9 mouse cellular contexts compared by ENCODE assay signal in the genomic region with DNA sequence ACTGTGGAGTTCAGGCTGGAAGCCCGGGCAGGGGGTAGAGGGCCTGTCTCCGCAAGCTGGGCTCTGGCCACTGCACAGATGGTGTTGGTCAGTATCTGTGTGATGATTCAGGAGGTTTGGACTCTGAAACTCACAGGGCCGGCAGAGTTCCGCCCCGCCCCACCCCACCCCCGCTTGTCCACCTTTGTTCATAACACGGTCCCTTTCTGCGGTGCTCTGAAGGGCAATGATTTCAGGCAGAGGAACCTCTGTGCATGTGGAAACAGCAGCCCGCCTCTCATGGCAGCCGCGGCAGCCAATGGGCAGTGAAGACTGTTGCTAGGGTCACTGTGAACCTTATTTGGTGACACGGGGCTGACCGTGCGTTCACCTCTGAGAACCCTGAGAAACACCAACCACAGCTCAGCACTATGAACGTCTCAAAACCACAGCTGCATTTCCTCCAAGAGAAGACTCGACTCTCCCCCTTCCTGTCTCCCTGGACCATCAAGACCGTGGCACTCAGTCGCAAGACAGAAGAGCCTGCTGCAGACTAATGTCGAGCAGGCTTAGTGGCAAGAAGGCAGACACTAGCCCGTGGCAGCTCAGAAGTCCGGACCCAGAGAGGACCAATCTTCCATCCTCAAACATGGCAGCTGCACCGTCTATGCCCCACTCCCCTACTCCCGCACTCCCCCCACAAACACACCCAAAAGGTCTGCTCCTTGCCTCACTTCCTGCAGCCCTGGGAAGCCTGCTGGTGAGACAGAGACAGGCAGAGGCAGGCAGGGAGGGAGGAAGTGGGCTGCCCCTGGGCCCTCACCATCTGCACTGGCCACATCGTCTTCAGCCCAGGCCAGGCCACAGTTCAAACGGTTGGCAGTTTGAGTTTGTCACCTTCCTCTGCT. TPM values are rescaled to one million over a fixed set of nuclear protein-coding genes. Genes with fewer than 3 reads are reported as not detected.
DNase-seq lines count a peak whose midpoint lies in the region; ATAC-seq lines count a peak whose summit lies in the region.
"Had no signal": no experiment of that assay in that cellular context is flagged by ENCODE, and none has a peak within 500 bp of the region (broad histone marks: within the 10 kb centered on the region; RNA-seq: fewer than 3 reads in every experiment).

No protein-coding gene starts in this region.

- no peak overlapping the region; the same call in 1 of the 2 replicates for H3K4me3 ChIP-seq in brown adipose tissue, adult 24 weeks (ENCODE audit: insufficient read depth, low read depth, low read length)
- H3K4me3 ChIP-seq in liver, embryonic 12.5 days: 0 out of 2 replicates have a peak overlapping the region, but pooled peaks have one; percentile 7
- H3K4me3 ChIP-seq: midbrain, embryonic 12.5 days had no signal

- H3K4me2 ChIP-seq in liver, embryonic 12.5 days: peak overlapping the region; percentile 40
- H3K4me2 ChIP-seq: midbrain, embryonic 12.5 days had no signal

- peak overlapping the region; percentile 94 for H3K27ac ChIP-seq in brown adipose tissue, adult 24 weeks (replicated peaks; ENCODE audit: low read depth, low read length)
- peak overlapping the region; percentile 75 for H3K27ac ChIP-seq in liver, embryonic 12.5 days
- H3K27ac ChIP-seq: midbrain, embryonic 12.5 days had no signal

- no peaks in the 10 kb centered on the region for H3K9me3 ChIP-seq in liver, embryonic 12.5 days (replicated peaks)
- H3K9me3 ChIP-seq: midbrain, embryonic 12.5 days had no signal

- no peak overlapping the region for H3K9ac ChIP-seq in liver, embryonic 12.5 days
- H3K9ac ChIP-seq: midbrain, embryonic 12.5 days had no signal

- no peaks in the 10 kb centered on the region for H3K36me3 ChIP-seq in liver, embryonic 12.5 days
- H3K36me3 ChIP-seq: midbrain, embryonic 12.5 days had no signal

- peaks cover 47% of the 10 kb centered on the region for H3K4me1 ChIP-seq in brown adipose tissue, adult 24 weeks (ENCODE audit: control insufficient read depth, insufficient read depth, insufficient read length, low read length)
- H3K4me1 ChIP-seq in liver, embryonic 12.5 days: peaks cover 42% of the 10 kb centered on the region
- H3K4me1 ChIP-seq: midbrain, embryonic 12.5 days had no signal

- peak; percentile 63 for ATAC-seq in liver, embryonic 12.5 days
- ATAC-seq in neutrophil, adult 5-6 weeks (ENCODE audit: extremely low read depth, insufficient number of reproducible peaks, low FRiP score, poor library complexity, severe bottlenecking): peak; percentile 93

- H3K27me3 ChIP-seq in liver, embryonic 12.5 days (replicated peaks): no peaks in the 10 kb centered on the region
- H3K27me3 ChIP-seq: midbrain, embryonic 12.5 days had no signal

- 9% methylated on average over 25 of the region's 25 CpGs for WGBS in liver, embryonic 12.5 days (ENCODE audit: insufficient replicate concordance)

- DNase-seq in heart, adult 11 months: peak; percentile 99
- DNase-seq in heart, adult 8-10 months (ENCODE audit: low spot score): no peak
- DNase-seq in heart, postnatal 36 days: peak; percentile 55 to 56
- no peak for DNase-seq in frontal cortex, adult 2 months (ENCODE audit: extremely low spot score in 1 of 2, low spot score in 1 of 2)
- DNase-seq in ovary, postnatal 10 days (ENCODE audit: low spot score): no peak

- intact Hi-C loops in heart, postnatal 36 days (cut with DNase I): loop anchor here (2.0 kb wide), 1 partner anchor 24 kb away; a partner anchor contains a TSS

RNA-seq across cellular contexts. Expression of a gene that starts 21.9 kb away (rescaled TPM):
- total RNA-seq in heart, adult 8-10 months (2022): under 1 TPM; 0.40 to 0.60 (median 0.45) TPM
- polyA plus RNA-seq in brown adipose tissue, adult 24 weeks (2012; ENCODE audit: insufficient read depth, insufficient read length, missing spikeins): not detected in 2 replicates
- total RNA-seq in heart, postnatal 36 days (2021): under 1 TPM in 1 of 2 experiments, not detected in 1; 0.60 TPM
- polyA plus RNA-seq in liver, embryonic 12.5 days (2016; fragmentation: Nextera tagmentation; extraction: Ambion mirVana): 0.13 TPM in 1 of 2 replicates, not detected in the other
- total RNA-seq in neutrophil, adult 5-6 weeks (2017): 1.2 TPM in 1 of 2 replicates, not detected in the other
- polyA plus RNA-seq in frontal cortex, adult 2 months (2012; rRNA removed): 0.64 and 1.3 TPM in 2 replicates
- polyA plus RNA-seq: midbrain, embryonic 12.5 days had no signal

RNA-seq across cellular contexts. Expression of a gene that starts 25.1 kb away (rescaled TPM):
- 10 to 100 TPM; 15.7 to 20.1 (median 17.2) TPM for total RNA-seq in heart, adult 8-10 months (2022)
- 12.5 and 27.9 TPM in 2 replicates for polyA plus RNA-seq in brown adipose tissue, adult 24 weeks (2012; ENCODE audit: insufficient read depth, insufficient read length, missing spikeins)
- 10 to 100 TPM; 18.6 to 23.6 TPM for total RNA-seq in heart, postnatal 36 days (2021)
- 7.3 and 7.5 TPM in 2 replicates for polyA plus RNA-seq in liver, embryonic 12.5 days (2016; fragmentation: Nextera tagmentation; extraction: Ambion mirVana)
- total RNA-seq in neutrophil, adult 5-6 weeks (2017): 358 and 383 TPM in 2 replicates
- polyA plus RNA-seq in frontal cortex, adult 2 months (2012; rRNA removed): 11.8 and 14.1 TPM in 2 replicates

Comparison
In these comparisons a context has a peak if more than half of its experiments do, and no peak if none do; other contexts are left out.
1. DNase-seq: peak in heart, adult 11 months (single experiment) and heart, postnatal 36 days (2 of 2); none in heart, adult 8-10 months (single experiment), frontal cortex, adult 2 months (0 of 2) and ovary, postnatal 10 days (single experiment).
2. RNA of a gene that starts 25.1 kb away (total RNA-seq): 358 to 383 TPM in neutrophil, adult 5-6 weeks; 18.6 to 23.6 TPM in heart, postnatal 36 days and 15.7 to 20.1 TPM in heart, adult 8-10 months; every median in the first group is over 10 times any median in the second.